Comparison of ENCODE assay signal across 19 mouse cellular contexts in the genomic region with DNA sequence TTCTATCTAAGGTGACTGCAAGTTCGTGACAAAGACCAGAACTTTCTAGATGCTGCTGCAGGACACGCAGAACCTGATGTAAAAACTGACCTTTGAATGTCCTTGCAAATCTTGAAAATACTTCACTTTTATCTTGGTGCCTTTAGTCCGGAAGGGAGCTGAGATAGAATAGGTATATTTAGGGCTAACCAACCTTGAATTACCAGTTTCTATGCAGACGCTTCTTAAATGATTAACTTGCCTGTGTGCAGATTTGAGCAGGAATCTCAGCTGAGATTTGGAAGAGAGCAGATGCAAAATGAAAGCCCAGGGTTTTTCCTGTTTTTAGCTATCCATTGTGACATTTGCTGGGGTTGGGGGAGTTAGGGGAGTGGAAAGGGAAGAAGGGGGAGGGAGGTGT. TPM values are rescaled to one million over a fixed set of nuclear protein-coding genes. Genes with fewer than 3 reads are reported as not detected.
DNase-seq lines count a peak whose midpoint lies in the region; ATAC-seq and TF ChIP-seq lines count a peak whose summit lies in the region.
"Had no signal": no experiment of that assay in that cellular context is flagged by ENCODE, and none has a peak within 500 bp of the region (broad histone marks: within the 10 kb centered on the region; RNA-seq: fewer than 3 reads in every experiment).

No protein-coding gene starts in this region.

- no peak for TF ChIP-seq EP300 in stomach, postnatal 0 days (optimal IDR thresholded peaks at IDR 0.05)

- WGBS in heart, embryonic 16.5 days: 42% methylated on average over 4 of the region's 4 CpGs
- WGBS in lung, embryonic 15.5 days: 47% methylated on average over 4 of the region's 4 CpGs
- WGBS in liver, embryonic 12.5 days (ENCODE audit: insufficient replicate concordance): 56% methylated on average over 4 of the region's 4 CpGs
- WGBS in stomach, postnatal 0 days: 47% methylated on average over 4 of the region's 4 CpGs
- WGBS in forebrain, embryonic 12.5 days: 88% methylated on average over 4 of the region's 4 CpGs

- peak overlapping the region; percentile 46; the same call in 1 of the 2 replicates for H3K27ac ChIP-seq in heart, embryonic 16.5 days (ENCODE audit: low read length)
- peak overlapping the region; percentile 75 for H3K27ac ChIP-seq in lung, embryonic 15.5 days
- no peak overlapping the region for H3K27ac ChIP-seq in liver, embryonic 12.5 days
- peak overlapping the region; percentile 74; the same call in 1 of the 2 replicates for H3K27ac ChIP-seq in stomach, postnatal 0 days (replicated peaks)
- no peak overlapping the region for H3K27ac ChIP-seq in forebrain, embryonic 12.5 days
- H3K27ac ChIP-seq: forebrain, embryonic 15.5 days; hindbrain, embryonic 10.5 days; neural tube, embryonic 15.5 days had no signal

- no peak overlapping the region for H3K4me3 ChIP-seq in heart, embryonic 16.5 days (ENCODE audit: low read length)
- H3K4me3 ChIP-seq in lung, embryonic 15.5 days: no peak overlapping the region
- H3K4me3 ChIP-seq in liver, embryonic 12.5 days: no peak overlapping the region
- H3K4me3 ChIP-seq in stomach, postnatal 0 days (ENCODE audit: low read depth, low read length): no peak overlapping the region
- no peak overlapping the region for H3K4me3 ChIP-seq in forebrain, embryonic 12.5 days (replicated peaks)
- H3K4me3 ChIP-seq: forebrain, embryonic 15.5 days; hindbrain, embryonic 10.5 days; neural tube, embryonic 15.5 days had no signal

- H3K4me2 ChIP-seq in heart, embryonic 16.5 days (ENCODE audit: low read depth, low read length): peak overlapping the region; percentile 30; the same call in 1 of the 2 replicates
- H3K4me2 ChIP-seq in lung, embryonic 15.5 days: no peak overlapping the region
- peak overlapping the region; percentile 9; the same call in 1 of the 2 replicates for H3K4me2 ChIP-seq in liver, embryonic 12.5 days
- H3K4me2 ChIP-seq in stomach, postnatal 0 days (replicated peaks; ENCODE audit: low read depth): peak overlapping the region; percentile 25; the same call in 1 of the 2 replicates
- no peak overlapping the region for H3K4me2 ChIP-seq in forebrain, embryonic 12.5 days
- H3K4me2 ChIP-seq: forebrain, embryonic 15.5 days; midbrain, embryonic 11.5 days; neural tube, embryonic 15.5 days had no signal

- TF ChIP-seq CTCF in stomach, postnatal 0 days (IDR thresholded peaks at IDR 0.05; ENCODE audit: low read depth): no peak

- ATAC-seq in heart, embryonic 16.5 days (replicated peaks; ENCODE audit: extremely low read depth, insufficient read depth, low FRiP score): no peak
- no peak for ATAC-seq in lung, embryonic 15.5 days (ENCODE audit: borderline replicate concordance, extremely low read depth, low FRiP score, low TSS enrichment)
- ATAC-seq in liver, embryonic 12.5 days: no peak
- ATAC-seq in stomach, postnatal 0 days (ENCODE audit: low FRiP score, low TSS enrichment): peak; percentile 43; the same call in 1 of the 2 replicates
- ATAC-seq in forebrain, embryonic 12.5 days (ENCODE audit: low FRiP score): no peak
- ATAC-seq: forebrain, embryonic 15.5 days; Patski had no signal

- H3K9ac ChIP-seq in heart, embryonic 16.5 days (ENCODE audit: low read length): no peak overlapping the region
- H3K9ac ChIP-seq in lung, embryonic 15.5 days: no peak overlapping the region
- H3K9ac ChIP-seq in liver, embryonic 12.5 days: no peak overlapping the region
- H3K9ac ChIP-seq in stomach, postnatal 0 days (ENCODE audit: low read length): no peak overlapping the region
- no peak overlapping the region for H3K9ac ChIP-seq in forebrain, embryonic 12.5 days
- H3K9ac ChIP-seq: forebrain, embryonic 15.5 days; neural tube, embryonic 15.5 days had no signal

- no peaks in the 10 kb centered on the region for H3K36me3 ChIP-seq in heart, embryonic 16.5 days (ENCODE audit: control insufficient read depth, insufficient read depth)
- H3K36me3 ChIP-seq in lung, embryonic 15.5 days: no peaks in the 10 kb centered on the region
- no peaks in the 10 kb centered on the region for H3K36me3 ChIP-seq in liver, embryonic 12.5 days
- H3K36me3 ChIP-seq in stomach, postnatal 0 days (ENCODE audit: control insufficient read depth, insufficient read depth, low read length): no peaks in the 10 kb centered on the region
- H3K36me3 ChIP-seq in forebrain, embryonic 12.5 days (replicated peaks): no peaks in the 10 kb centered on the region
- H3K36me3 ChIP-seq: forebrain, embryonic 15.5 days; hindbrain, embryonic 10.5 days; neural tube, embryonic 15.5 days had no signal

- no peak for DNase-seq in heart, adult 18-20 months
- no peak for DNase-seq in lung, postnatal 25 days (ENCODE audit: low spot score)
- DNase-seq in stomach, postnatal 0 days (ENCODE audit: low spot score): no peak
- DNase-seq in cerebellum, postnatal 10 days: no peak
- DNase-seq: B cell, adult 2 months; cerebellum, postnatal 14 days; layer of hippocampus, adult 9-11 months; lung, postnatal 14 days; right cerebral cortex, adult 18-20 months; thymus, postnatal 4 days had no signal

- peaks cover 13% of the 10 kb centered on the region for H3K4me1 ChIP-seq in heart, embryonic 16.5 days (ENCODE audit: control insufficient read depth, insufficient read depth, low read length)
- H3K4me1 ChIP-seq in lung, embryonic 15.5 days: peaks cover 16% of the 10 kb centered on the region
- H3K4me1 ChIP-seq in liver, embryonic 12.5 days: peaks cover 30% of the 10 kb centered on the region
- no peaks in the 10 kb centered on the region for H3K4me1 ChIP-seq in stomach, postnatal 0 days (replicated peaks; ENCODE audit: control insufficient read depth, insufficient read depth)
- no peaks in the 10 kb centered on the region for H3K4me1 ChIP-seq in forebrain, embryonic 12.5 days
- H3K4me1 ChIP-seq: forebrain, embryonic 15.5 days; neural tube, embryonic 15.5 days had no signal

- no peaks in the 10 kb centered on the region for H3K27me3 ChIP-seq in heart, embryonic 16.5 days (ENCODE audit: control insufficient read depth, insufficient read depth, low read length)
- no peaks in the 10 kb centered on the region for H3K27me3 ChIP-seq in lung, embryonic 15.5 days
- H3K27me3 ChIP-seq in liver, embryonic 12.5 days (replicated peaks): no peaks in the 10 kb centered on the region
- no peaks in the 10 kb centered on the region for H3K27me3 ChIP-seq in stomach, postnatal 0 days (ENCODE audit: control insufficient read depth, insufficient read depth, low read length)
- no peaks in the 10 kb centered on the region for H3K27me3 ChIP-seq in forebrain, embryonic 12.5 days
- H3K27me3 ChIP-seq: forebrain, embryonic 15.5 days; neural tube, embryonic 15.5 days; Patski had no signal

- H3K9me3 ChIP-seq in heart, embryonic 16.5 days (replicated peaks; ENCODE audit: control insufficient read depth, low read length): no peaks in the 10 kb centered on the region
- no peaks in the 10 kb centered on the region for H3K9me3 ChIP-seq in lung, embryonic 15.5 days
- H3K9me3 ChIP-seq in liver, embryonic 12.5 days (replicated peaks): no peaks in the 10 kb centered on the region
- H3K9me3 ChIP-seq in stomach, postnatal 0 days (ENCODE audit: control insufficient read depth, low read length): no peaks in the 10 kb centered on the region
- H3K9me3 ChIP-seq in forebrain, embryonic 12.5 days: no peaks in the 10 kb centered on the region
- H3K9me3 ChIP-seq: forebrain, embryonic 15.5 days; hindbrain, embryonic 10.5 days; neural tube, embryonic 15.5 days had no signal

RNA-seq across cellular contexts. Expression of gene Uhrf1bp1l, which starts 24.3 kb away (rescaled TPM):
- polyA plus RNA-seq in heart, embryonic 16.5 days (2015; fragmentation: Nextera tagmentation; extraction: Ambion mirVana): 19.9 and 22.9 TPM in 2 replicates
- 10 to 100 TPM; 21.5 to 21.6 TPM for total RNA-seq in heart, adult 18-20 months (2021)
- polyA plus RNA-seq in lung, embryonic 15.5 days (2015; fragmentation: Nextera tagmentation; extraction: Ambion mirVana): 26.3 and 28.3 TPM in 2 replicates
- 14.5 and 14.8 TPM in 2 replicates for polyA plus RNA-seq in liver, embryonic 12.5 days (2016; fragmentation: Nextera tagmentation; extraction: Ambion mirVana)
- 13.3 TPM in 2 replicates for polyA plus RNA-seq in stomach, postnatal 0 days (2015; fragmentation: Nextera tagmentation; extraction: Ambion mirVana)
- polyA plus RNA-seq in forebrain, embryonic 12.5 days (2016; fragmentation: Nextera tagmentation; extraction: Ambion mirVana): 36.9 and 42.2 TPM in 2 replicates

RNA-seq across cellular contexts. Expression of gene Actr6, which starts 37.0 kb away (rescaled TPM):
- 19.0 and 29.6 TPM in 2 replicates for polyA plus RNA-seq in heart, embryonic 16.5 days (2015; fragmentation: Nextera tagmentation; extraction: Ambion mirVana)
- 10 to 100 TPM; 13.4 to 14.2 TPM for total RNA-seq in heart, adult 18-20 months (2021)
- polyA plus RNA-seq in lung, embryonic 15.5 days (2015; fragmentation: Nextera tagmentation; extraction: Ambion mirVana): 31.7 and 34.1 TPM in 2 replicates
- polyA plus RNA-seq in liver, embryonic 12.5 days (2016; fragmentation: Nextera tagmentation; extraction: Ambion mirVana): 19.1 and 21.5 TPM in 2 replicates
- 17.1 TPM in 2 replicates for polyA plus RNA-seq in stomach, postnatal 0 days (2015; fragmentation: Nextera tagmentation; extraction: Ambion mirVana)
- 45.0 and 45.2 TPM in 2 replicates for polyA plus RNA-seq in forebrain, embryonic 12.5 days (2016; fragmentation: Nextera tagmentation; extraction: Ambion mirVana)

Comparison
In these comparisons a context has a peak if more than half of its experiments do, and no peak if none do; other contexts are left out.
1. H3K27ac ChIP-seq: peak in heart, embryonic 16.5 days (single experiment), lung, embryonic 15.5 days (single experiment) and stomach, postnatal 0 days (single experiment); none in liver, embryonic 12.5 days (single experiment) and forebrain, embryonic 12.5 days (single experiment).
2. H3K4me2 ChIP-seq: peak in heart, embryonic 16.5 days (single experiment), liver, embryonic 12.5 days (single experiment) and stomach, postnatal 0 days (single experiment); none in lung, embryonic 15.5 days (single experiment) and forebrain, embryonic 12.5 days (single experiment).